Mouse (Mus musculus) heart, embryonic 10.5 days (tissue): Measurements from ENCODE around the gene Ppp1r9a. TPM values are rescaled to one million over a fixed set of nuclear protein-coding genes. Genes with fewer than 3 reads are reported as not detected.

ENCODE experiments used
- DNase-seq: peaks from one replicate; pipeline ENCODE4 v3.0.0-alpha.2; 2017; ENCODE audit warnings: low spot score
- H3K27ac ChIP-seq: fragments of 300-500 bp; sonication (generic); 2 replicates; pipeline ENCODE4 v1.5.1; 2016; ENCODE audit warnings: mild to moderate bottlenecking
- H3K27me3 ChIP-seq: fragments of 300-500 bp; sonication (generic); 2 replicates; pipeline ENCODE4 v1.6.1; 2016; ENCODE audit warnings: mild to moderate bottlenecking; ENCODE audit not compliant: poor library complexity, insufficient read depth, severe bottlenecking
- H3K36me3 ChIP-seq: fragments of 300-500 bp; sonication (generic); 2 replicates; pipeline ENCODE4 v1.6.1; 2016; ENCODE audit warnings: mild to moderate bottlenecking, moderate library complexity
- H3K4me1 ChIP-seq: fragments of 300-500 bp; sonication (generic); 2 replicates; pipeline ENCODE4 v1.6.1; 2016; ENCODE audit warnings: mild to moderate bottlenecking
- H3K4me3 ChIP-seq: fragments of 300-500 bp; sonication (generic); 2 replicates; pipeline ENCODE4 v1.5.1; 2016; ENCODE audit warnings: mild to moderate bottlenecking, moderate library complexity
- H3K9me3 ChIP-seq: fragments of 300-500 bp; sonication (generic); 2 replicates; pipeline ENCODE4 v1.6.1; 2016; ENCODE audit warnings: mild to moderate bottlenecking, moderate library complexity
- WGBS: fragments of 180-500 bp; shearing (Covaris S2); methylation state at CpG from one replicate; pipeline ENCODE4 v1.1.7; 2016; 5-methylcytosine and 5-hydroxymethylcytosine counted together
- polyA plus RNA-seq: library from polyadenylated mRNA; unstranded; fragments of >200 nt; fragmentation: Nextera tagmentation; extraction: Ambion mirVana; gene quantifications from 2 replicates; pipeline ENCODE4 v1.2.1, GENCODE M21; 2016

Ppp1r9a gene
- polyA plus RNA-seq, 1 experiment from 2014 or later, result 21.4 TPM

DNA sequence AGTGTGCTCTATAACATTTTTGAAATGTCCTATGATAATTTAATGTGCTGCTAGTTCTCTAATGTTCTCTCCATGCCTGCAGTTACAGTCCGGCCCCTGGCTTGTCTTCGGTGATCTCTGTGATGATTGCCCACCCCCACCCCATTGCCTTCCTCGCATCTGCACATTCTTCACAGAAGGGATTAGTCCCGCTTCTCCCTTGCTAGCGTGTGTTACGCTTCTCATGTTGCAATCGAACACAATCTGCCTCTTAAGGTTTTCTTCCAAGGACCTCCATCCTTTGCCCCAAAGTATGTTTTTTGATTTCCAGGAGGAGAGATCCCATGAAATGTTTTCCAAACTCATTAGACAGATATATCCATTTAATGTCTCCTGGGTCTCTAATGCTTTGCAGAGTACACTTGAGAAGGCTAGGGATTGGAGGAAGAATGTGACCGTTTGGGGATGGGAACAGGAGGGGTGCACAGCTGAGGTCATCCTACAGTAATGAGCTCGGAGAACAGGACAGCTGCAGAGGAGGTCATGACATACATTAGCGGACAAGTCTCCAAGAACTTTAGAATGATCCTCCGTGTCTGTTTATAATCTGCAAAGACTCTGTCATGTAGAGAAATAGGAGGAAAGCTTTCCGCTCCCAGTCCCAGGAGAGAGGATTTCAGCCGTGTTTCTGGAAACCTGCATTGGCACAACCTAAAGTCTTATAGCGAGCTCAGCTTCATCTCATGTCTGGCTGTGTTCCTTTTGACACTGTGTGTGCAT lies 91.6 kb downstream of the Ppp1r9a start:
- H3K27ac ChIP-seq, result peak overlapping the region; percentile 73; the same call in 1 of the 2 replicates
- no peak overlapping the region for H3K4me3 ChIP-seq
- peaks cover 40% of the 10 kb centered on the region for H3K4me1 ChIP-seq
- H3K9me3 ChIP-seq, result no peaks in the 10 kb centered on the region
- H3K27me3 ChIP-seq, result no peaks in the 10 kb centered on the region
- WGBS, result 54% methylated on average over 14 of the region's 14 CpGs
- H3K36me3 ChIP-seq, result no peaks in the 10 kb centered on the region
- DNase-seq, result no peak

DNA sequence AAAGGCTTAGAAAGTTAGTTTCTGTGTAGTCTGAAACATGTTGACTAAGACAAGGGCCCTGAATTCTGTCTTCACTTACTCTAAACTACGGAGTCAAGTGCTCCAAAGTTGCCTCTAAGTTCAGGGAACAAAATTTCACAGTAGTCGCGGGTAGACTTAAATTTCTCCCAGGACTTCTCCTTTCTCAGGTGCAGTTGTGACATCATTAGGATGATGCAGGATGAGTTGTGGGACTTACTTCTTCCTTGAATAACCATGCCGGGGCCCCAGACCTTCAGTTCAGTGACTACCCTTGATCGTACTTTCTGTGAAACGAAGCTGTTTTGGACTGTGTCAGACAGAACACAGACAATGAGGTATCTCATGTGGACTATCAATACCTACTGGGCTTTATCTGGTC lies 94.9 kb downstream of the Ppp1r9a start:
- WGBS, result 87% methylated on average over 6 of the region's 6 CpGs
- Histone ChIP-seq H3K27me3 (no peaks in the 10 kb centered on the region), H3K36me3 (no peaks in the 10 kb centered on the region), H3K9me3 (no peaks in the 10 kb centered on the region), H3K4me1 (peaks cover 45% of the 10 kb centered on the region), H3K27ac (peak overlapping the region; percentile 13; the same call in 1 of the 2 replicates), H3K4me3 (no peak overlapping the region)
- no peak for DNase-seq

DNA sequence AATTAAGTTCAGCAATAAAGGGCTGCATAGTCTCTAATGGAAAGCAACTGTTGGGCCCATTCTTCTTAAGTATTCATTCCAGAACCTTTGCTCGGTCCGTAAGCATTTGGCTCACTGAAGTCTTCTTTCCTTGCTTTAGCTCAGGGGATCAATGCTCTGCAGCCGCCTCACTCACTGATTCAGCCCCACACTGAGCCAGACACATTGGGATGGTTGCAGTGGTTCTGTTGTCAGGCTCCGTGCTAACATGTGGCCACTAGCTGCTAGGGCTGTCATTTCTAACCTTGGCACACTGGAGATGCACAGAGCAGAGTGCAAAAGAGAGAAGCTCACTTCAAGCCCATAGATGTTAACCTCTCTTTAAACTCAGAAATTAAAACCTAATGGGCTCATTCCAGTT lies 96.2 kb downstream of the Ppp1r9a start:
- Histone ChIP-seq H3K4me1 (peaks cover 38% of the 10 kb centered on the region), H3K4me3 (no peak overlapping the region), H3K27me3 (no peaks in the 10 kb centered on the region), H3K9me3 (no peaks in the 10 kb centered on the region), H3K36me3 (no peaks in the 10 kb centered on the region), H3K27ac (peak overlapping the region; percentile 62)
- no peak for DNase-seq
- 56% methylated on average over 4 of the region's 4 CpGs for WGBS

DNA sequence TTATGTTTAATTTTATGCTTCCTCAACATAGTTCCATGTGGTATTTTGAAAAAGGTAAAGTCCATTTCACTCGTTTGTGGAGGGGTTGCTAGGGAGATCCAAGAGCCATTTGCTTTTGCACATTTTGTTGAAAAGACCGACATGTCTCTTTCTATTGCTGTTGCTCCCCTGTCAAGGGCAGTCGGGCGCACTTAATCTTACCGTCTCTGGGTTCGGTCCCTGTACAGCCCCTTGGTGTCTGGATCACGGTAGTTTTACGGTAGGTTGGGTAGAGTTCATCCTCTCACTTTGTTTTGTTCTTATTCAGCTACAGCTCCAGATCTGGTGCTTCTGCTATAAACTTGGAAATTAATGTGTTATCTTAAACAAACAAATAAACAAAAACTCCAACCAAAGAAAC lies 98.1 kb downstream of the Ppp1r9a start:
- no peaks in the 10 kb centered on the region for H3K36me3 ChIP-seq
- no peaks in the 10 kb centered on the region for H3K9me3 ChIP-seq
- 85% methylated on average over 8 of the region's 8 CpGs for WGBS
- H3K4me1 ChIP-seq, result peaks cover 39% of the 10 kb centered on the region
- no peak overlapping the region for H3K27ac ChIP-seq
- no peak for DNase-seq
- no peaks in the 10 kb centered on the region for H3K27me3 ChIP-seq
- no peak overlapping the region for H3K4me3 ChIP-seq

DNA sequence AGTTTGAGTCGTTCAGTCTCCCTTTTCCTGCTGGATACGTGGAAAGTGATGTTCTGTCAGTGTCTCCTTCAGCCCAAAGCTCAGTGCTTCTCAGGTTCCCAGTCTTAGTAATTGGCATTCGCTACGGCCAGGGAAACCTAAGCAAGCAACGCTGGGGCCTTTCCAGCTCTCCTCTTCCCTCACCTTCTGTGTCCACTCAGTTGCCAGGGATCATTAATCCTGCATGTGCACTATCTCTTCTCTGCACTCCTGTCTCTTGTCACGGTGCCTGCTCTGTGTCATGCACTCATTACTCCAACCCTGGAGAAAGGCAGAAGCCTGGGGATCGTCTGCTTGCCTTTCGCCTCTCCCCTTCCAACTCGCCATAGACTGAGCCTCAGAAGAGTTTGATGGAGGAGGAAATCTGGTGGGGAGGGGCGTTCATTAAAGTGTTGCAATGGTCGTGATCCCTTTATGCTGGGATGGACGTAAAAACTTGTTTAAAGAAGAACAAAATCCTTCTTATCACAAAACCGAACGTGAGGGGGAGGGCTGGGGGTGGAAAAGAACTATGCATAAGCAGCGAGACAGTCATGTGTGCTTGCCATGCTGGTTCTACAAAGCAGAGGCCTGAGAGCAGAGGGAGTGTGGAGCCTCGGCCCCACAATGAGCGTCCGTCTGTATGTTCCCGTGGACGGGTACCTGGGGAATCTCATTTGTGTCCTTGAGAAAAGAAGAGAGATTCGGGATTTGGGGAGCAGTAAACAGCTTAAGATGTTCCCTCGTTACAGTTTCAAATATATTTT lies 103.0 kb downstream of the Ppp1r9a start:
- 26% methylated on average over 22 of the region's 22 CpGs for WGBS
- Histone ChIP-seq H3K27me3 (no peaks in the 10 kb centered on the region), H3K36me3 (no peaks in the 10 kb centered on the region), H3K9me3 (no peaks in the 10 kb centered on the region), H3K27ac (peak overlapping the region; percentile 82), H3K4me3 (peak overlapping the region; percentile 31; the same call in 1 of the 2 replicates), H3K4me1 (peaks cover 45% of the 10 kb centered on the region)
- DNase-seq, result peak; percentile 86

DNA sequence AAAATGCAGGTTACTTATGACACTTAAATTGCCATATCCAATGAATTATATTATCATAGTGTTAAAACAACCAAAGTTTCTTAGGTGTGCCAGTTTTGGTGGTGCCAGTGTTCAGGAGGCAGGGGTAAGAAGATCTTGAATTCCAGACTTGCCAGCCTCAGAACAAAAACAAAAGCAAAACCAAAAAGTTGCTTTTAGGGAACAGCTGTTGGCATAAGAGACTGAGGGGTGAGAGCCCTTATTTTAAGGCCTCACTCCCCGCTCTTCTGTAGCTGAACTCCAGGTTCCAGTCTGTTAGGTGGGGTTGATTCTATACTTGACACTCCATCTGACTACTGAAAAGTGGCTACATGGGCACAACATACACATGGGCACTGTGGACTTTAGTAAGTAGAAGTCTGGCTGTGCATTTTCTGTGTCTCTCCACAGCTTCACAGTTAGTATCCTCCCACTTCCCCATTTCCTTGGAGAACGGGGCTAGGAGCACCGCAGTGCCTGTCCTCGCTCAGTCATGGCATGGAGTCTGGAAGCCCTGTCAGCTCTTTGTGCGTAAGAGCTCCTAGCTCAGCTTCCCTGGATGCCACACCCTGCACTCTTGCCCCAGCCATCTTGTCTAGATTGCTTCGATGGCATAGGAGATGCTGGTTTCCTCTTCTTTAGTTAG lies 103.7 kb downstream of the Ppp1r9a start:
- 70% methylated on average over 6 of the region's 6 CpGs for WGBS
- Histone ChIP-seq H3K9me3 (no peaks in the 10 kb centered on the region), H3K27ac (peak overlapping the region; percentile 82), H3K4me3 (no peak overlapping the region), H3K36me3 (no peaks in the 10 kb centered on the region), H3K27me3 (no peaks in the 10 kb centered on the region), H3K4me1 (peaks cover 52% of the 10 kb centered on the region)
- DNase-seq, result no peak

DNA sequence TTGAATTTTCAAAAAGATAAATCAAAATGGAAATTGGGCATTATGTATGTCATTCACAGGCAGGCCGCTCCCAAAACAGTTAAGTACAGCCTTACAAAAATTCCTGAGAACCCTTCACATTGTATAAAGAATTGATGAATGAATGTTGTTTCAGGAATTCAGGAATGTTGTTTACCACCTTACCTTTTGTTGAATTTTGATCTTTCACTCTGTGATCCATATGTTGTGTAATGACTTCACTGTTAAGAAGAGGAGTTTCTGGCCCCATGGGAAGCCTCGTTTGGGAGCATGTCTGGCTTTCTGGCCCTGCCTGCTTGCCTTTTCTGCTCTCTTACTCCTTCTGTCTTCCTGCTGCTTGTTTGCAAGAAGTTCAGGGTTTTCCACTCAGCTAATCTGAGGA lies 105.4 kb downstream of the Ppp1r9a start:
- peaks cover 55% of the 10 kb centered on the region for H3K4me1 ChIP-seq
- H3K27ac ChIP-seq, result 0 out of 2 replicates have a peak overlapping the region, but pooled peaks have one; percentile 47
- WGBS, result 55% methylated on average over 2 of the region's 2 CpGs
- no peak overlapping the region for H3K4me3 ChIP-seq
- DNase-seq, result no peak
- H3K27me3 ChIP-seq, result no peaks in the 10 kb centered on the region
- H3K36me3 ChIP-seq, result no peaks in the 10 kb centered on the region
- no peaks in the 10 kb centered on the region for H3K9me3 ChIP-seq

DNA sequence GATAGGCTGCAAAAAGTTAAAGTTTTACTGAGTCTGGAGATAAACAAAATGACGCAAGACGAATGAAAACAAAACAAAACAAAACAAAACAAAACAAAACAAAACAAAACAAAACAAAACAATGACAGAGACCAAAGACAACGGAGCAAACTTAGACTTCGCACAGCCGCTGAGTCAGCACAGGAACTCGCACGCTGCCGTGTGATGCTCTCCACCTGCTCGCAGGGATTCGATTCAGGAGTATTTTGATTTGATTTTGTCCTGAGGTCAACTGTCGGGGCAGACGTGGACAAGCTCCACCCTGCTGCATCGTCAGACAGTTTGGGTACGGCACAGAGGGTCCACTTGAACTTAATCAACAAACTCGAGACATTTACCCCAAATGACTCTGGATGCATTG lies 105.9 kb downstream of the Ppp1r9a start:
- Histone ChIP-seq H3K27me3 (no peaks in the 10 kb centered on the region), H3K27ac (no peak overlapping the region), H3K4me3 (no peak overlapping the region), H3K9me3 (no peaks in the 10 kb centered on the region), H3K4me1 (peaks cover 57% of the 10 kb centered on the region), H3K36me3 (no peaks in the 10 kb centered on the region)
- WGBS, result 54% methylated on average over 15 of the region's 15 CpGs
- no peak for DNase-seq

DNA sequence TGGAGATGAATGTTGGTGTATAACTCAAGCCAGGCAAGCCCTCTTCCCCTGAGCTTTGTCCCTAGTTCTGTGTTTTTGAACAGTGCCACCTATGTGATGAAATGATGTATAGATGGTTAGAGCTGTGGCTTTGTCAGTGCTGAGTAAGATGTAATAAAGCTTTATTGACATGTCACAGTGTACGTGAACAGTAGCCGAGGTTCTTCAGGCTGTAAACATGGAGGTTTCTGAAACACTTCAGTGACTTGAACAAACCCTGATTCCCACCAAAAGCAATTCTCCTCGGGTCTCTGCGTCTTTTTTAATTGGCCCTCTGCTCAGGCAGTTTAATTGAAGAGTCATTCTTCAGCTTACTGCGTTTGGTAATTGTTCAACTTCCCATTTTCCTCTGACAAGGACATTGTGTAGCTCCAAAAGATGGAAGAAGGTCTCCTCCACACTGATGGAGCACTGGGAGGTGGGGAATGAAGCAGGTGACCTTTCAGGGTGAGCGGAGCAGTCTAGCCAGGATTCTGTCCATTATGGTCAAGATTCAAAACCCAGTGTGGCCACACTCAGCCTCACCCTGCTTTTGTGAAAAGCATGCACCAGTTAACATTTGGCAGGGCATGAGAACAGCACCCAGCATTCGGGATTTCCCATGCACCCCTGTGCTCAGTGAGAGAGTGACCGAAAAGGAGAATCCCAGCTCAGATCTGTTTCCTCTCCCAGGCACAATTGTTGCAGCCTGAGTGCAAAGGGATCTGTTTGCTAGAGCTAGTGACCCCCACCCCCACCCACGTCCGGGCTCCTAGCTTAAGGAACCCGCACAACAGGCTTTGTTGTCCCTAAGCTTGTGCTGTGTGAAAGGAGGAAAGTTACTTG lies 108.1 kb downstream of the Ppp1r9a start:
- no peaks in the 10 kb centered on the region for H3K27me3 ChIP-seq
- WGBS, result 52% methylated on average over 11 of the region's 11 CpGs
- no peak for DNase-seq
- no peaks in the 10 kb centered on the region for H3K9me3 ChIP-seq
- no peak overlapping the region for H3K4me3 ChIP-seq
- H3K27ac ChIP-seq, result peak overlapping the region; percentile 60
- no peaks in the 10 kb centered on the region for H3K36me3 ChIP-seq
- peaks cover 50% of the 10 kb centered on the region for H3K4me1 ChIP-seq

DNA sequence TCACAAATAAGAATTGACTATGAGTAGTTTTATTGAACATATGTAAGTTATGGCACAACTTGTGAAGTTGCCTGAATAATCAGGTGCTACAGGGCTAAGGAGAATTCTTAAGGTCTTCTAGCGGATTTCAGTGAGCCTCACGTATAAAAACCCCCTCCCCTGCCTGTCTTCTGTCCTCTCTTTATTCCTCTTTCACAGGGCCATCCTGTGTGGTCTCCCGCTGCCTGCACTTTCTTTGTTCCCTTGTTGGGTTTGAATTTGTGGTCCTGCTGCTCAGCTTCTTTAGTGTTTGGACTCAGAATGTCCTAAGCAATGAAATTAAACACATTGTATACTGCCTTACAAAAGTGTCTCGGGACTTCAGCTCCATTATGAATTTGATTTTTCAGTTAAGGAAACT lies 110.1 kb downstream of the Ppp1r9a start:
- H3K36me3 ChIP-seq, result no peaks in the 10 kb centered on the region
- H3K9me3 ChIP-seq, result no peaks in the 10 kb centered on the region
- H3K27me3 ChIP-seq, result no peaks in the 10 kb centered on the region
- H3K27ac ChIP-seq, result no peak overlapping the region
- H3K4me1 ChIP-seq, result peaks cover 32% of the 10 kb centered on the region
- no peak overlapping the region for H3K4me3 ChIP-seq
- DNase-seq, result no peak
- WGBS, result 70% methylated on average over 4 of the region's 4 CpGs

DNA sequence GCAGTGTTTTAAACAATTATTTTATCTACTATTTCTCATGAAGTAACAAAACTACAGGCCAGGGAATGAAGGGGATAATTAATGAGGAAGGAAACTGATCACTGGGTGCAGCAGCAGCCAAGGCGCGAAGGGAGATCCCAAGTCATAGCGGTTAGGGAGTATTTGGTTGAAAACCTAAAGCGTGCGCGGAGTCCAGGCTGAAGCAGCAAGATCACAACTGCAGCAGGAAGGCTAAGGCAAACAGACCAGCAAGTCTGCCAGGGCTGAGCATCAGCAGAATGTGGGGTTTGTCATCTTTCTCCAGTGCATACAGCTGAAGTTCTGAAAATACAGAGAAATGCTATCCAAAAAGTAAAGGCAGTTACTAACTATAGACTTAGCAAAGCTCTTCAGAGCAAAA lies 111.8 kb downstream of the Ppp1r9a start:
- H3K4me1 ChIP-seq, result peaks cover 30% of the 10 kb centered on the region
- H3K27ac ChIP-seq, result no peak overlapping the region
- H3K4me3 ChIP-seq, result no peak overlapping the region
- no peak for DNase-seq
- no peaks in the 10 kb centered on the region for H3K9me3 ChIP-seq
- 90% methylated on average over 6 of the region's 6 CpGs for WGBS
- no peaks in the 10 kb centered on the region for H3K36me3 ChIP-seq
- H3K27me3 ChIP-seq, result no peaks in the 10 kb centered on the region

DNA sequence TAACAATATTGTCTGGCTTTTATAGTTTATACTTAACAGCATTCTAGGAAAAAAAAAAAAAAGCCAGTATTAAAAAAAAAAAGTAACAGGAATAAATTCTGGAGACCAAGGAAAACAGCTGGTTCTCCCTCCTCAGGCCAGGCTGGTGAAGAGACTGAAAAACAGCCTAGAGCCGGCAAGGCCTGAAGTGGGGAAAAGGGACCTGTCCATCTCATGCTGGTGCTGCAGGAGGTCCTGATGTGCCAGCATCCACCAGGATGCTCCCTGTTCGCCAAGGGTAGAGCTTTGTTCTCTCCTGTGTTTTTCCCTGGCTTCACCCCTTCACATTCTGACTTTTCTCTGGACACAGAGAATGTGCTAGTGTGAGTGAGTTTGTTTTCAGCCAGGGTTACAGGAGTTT lies 112.5 kb downstream of the Ppp1r9a start:
- no peak for DNase-seq
- peaks cover 33% of the 10 kb centered on the region for H3K4me1 ChIP-seq
- WGBS, result 57% methylated on average over 2 of the region's 2 CpGs
- no peak overlapping the region for H3K27ac ChIP-seq
- no peaks in the 10 kb centered on the region for H3K27me3 ChIP-seq
- H3K9me3 ChIP-seq, result no peaks in the 10 kb centered on the region
- H3K36me3 ChIP-seq, result no peaks in the 10 kb centered on the region
- H3K4me3 ChIP-seq, result no peak overlapping the region
